Mouse (Mus musculus): ENCODE data around the gene Rbm34. TPM values are rescaled to one million over a fixed set of nuclear protein-coding genes. Genes with fewer than 3 reads are reported as not detected.

Gene Rbm34
- 1 to 10 TPM; 2.8 to 4.1 TPM for total RNA-seq (2021)
- 0.90 and 1.2 TPM in 2 replicates for polyA plus RNA-seq (2012; rRNA removed)
- long read RNA-seq, partial matches to known transcripts: 1 of 4 reads
- long read RNA-seq, other reads (novel, unspliced or antisense): 1 of 4 reads

DNA sequence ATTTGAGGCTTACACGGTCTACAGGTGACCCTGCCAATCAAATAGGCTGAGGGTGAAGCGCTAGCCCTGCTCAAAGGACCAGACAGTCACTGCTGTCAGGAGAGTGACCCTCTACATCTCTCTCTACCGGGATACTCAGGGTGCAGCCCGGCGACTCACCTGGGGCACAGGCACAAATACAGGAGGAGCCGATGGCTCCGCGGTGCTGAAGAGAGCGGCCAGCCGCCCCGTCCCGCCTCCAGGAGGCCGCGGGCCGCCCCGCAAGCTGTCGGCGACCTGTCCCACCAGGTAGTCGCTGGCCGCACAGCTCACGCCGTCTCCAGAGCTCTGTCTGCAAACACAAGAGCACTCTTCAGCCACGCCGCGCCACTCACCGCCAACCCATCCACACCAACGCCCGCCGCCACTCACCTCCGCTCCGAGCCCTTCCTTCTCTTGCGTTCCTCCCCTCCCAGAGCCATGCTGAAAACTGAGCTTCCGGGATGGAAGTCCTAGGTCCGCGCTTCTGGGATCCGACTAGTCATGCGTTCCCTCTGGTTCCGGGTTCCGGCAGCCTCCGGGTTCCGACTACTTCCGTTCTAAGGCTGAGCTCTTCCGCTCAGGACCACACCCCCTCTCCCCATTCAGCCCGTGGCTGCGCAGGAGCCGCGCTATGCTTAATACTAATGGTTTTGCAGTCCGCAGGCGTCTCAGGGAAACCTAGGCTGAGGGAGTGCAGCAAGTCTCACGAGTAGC, at the start of gene Rbm34:
Gene Rbm34 (minus strand): TSS at position 493 of the 735 bp plus-strand sequence.
- H3K27me3 ChIP-seq (ENCODE audit: control insufficient read depth, insufficient read depth, low read length): no peaks in the 10 kb centered on the region
- H3K79me2 ChIP-seq (replicated peaks; ENCODE audit: control insufficient read depth, insufficient read depth, low read length): no peaks in the 10 kb centered on the region
- intact Hi-C loops (cut with DNase I): loop anchor here (1.0 kb wide), 1 partner anchor 25 kb away; the partner anchor contains the start of gene Tomm20
- under 1% methylated on average over 49 of the region's 50 CpGs for WGBS
- peak within 1 kb of the TSS; percentile 87 for H3K9ac ChIP-seq (ENCODE audit: low read depth, low read length)
- TF ChIP-seq EP300 (IDR thresholded peaks at IDR 0.05; ENCODE audit: insufficient read depth, low read depth, low read length): peak; percentile 90
- no peak for TF ChIP-seq CTCF (IDR thresholded peaks at IDR 0.05)
- TF ChIP-seq POLR2A (IDR thresholded peaks at IDR 0.05; ENCODE audit: insufficient read depth, low read depth, low read length): peak; percentile 83
- no peaks in the 10 kb centered on the region for H3K36me3 ChIP-seq (ENCODE audit: control insufficient read depth, insufficient read depth, low read length)
- peak within 1 kb of the TSS; percentile 70 for H3K27ac ChIP-seq
- peak; percentile 92 to 94 for DNase-seq
- peak within 1 kb of the TSS; percentile 78 for H3K4me3 ChIP-seq
- H3K4me1 ChIP-seq (ENCODE audit: control insufficient read depth, insufficient read depth, low read length): peaks cover 2% of the 10 kb centered on the region

DNA sequence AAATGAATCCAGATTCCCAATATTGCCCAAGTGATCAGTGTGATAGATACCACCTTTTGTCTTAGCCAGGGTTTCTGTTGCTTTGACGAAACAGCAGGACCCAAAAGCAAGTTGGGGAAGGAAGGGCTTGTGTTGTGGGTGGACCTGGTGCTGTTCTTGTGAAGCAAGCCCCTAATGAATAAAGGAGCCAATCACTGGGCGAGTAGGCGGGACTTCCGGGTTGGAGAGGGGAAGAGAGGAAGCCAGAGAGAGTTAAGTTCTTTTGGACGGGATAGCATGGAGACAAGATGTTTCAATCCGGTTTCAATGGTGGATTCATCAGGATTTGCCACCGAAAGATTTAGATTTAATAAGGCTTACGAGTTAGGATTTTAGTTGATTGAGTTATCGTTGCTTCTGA, 40.8 kb upstream of the Rbm34 start:
- no peak for DNase-seq

DNA sequence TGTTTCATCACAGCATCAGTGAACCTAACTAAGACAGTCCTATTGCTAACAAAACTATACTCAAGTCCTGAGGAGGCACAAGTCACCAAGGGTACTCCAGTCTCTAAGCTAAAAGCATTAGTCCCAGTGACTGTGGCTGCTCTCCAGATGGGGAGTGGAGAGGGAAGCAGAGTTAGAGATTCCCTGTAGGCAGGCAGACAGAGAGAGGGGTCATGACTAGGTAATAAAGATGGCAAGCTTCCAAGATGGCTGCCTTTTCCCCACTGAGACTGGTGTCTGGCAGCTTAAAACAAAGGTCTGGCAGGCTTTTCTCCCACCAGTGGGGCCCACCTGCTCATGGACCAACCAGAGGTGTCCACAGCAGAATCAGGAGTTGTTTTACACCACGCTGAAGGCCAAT, 23.6 kb upstream of the Rbm34 start:
- no peaks in the 10 kb centered on the region for H3K79me2 ChIP-seq (replicated peaks; ENCODE audit: control insufficient read depth, insufficient read depth, low read length)
- no peak for DNase-seq
- TF ChIP-seq EP300 (IDR thresholded peaks at IDR 0.05; ENCODE audit: insufficient read depth, low read depth, low read length): no peak
- TF ChIP-seq POLR2A (IDR thresholded peaks at IDR 0.05; ENCODE audit: insufficient read depth, low read depth, low read length): no peak
- TF ChIP-seq CTCF (IDR thresholded peaks at IDR 0.05): no peak
- H3K36me3 ChIP-seq (ENCODE audit: control insufficient read depth, insufficient read depth, low read length): no peaks in the 10 kb centered on the region
- H3K27ac ChIP-seq: no peak overlapping the region
- H3K27me3 ChIP-seq (ENCODE audit: control insufficient read depth, insufficient read depth, low read length): no peaks in the 10 kb centered on the region
- intact Hi-C loops (cut with DNase I): no loop called here
- 89% methylated on average over 1 of the region's 1 CpGs for WGBS
- no peak overlapping the region for H3K4me3 ChIP-seq
- no peaks in the 10 kb centered on the region for H3K4me1 ChIP-seq (ENCODE audit: control insufficient read depth, insufficient read depth, low read length)
- H3K9ac ChIP-seq (ENCODE audit: low read depth, low read length): no peak overlapping the region

More for the DNA sequence above, 40.8 kb upstream of the Rbm34 start:
- H3K79me2 ChIP-seq (replicated peaks; ENCODE audit: control insufficient read depth, insufficient read depth, low read length): no peaks in the 10 kb centered on the region
- H3K36me3 ChIP-seq (ENCODE audit: control insufficient read depth, insufficient read depth, low read length): no peaks in the 10 kb centered on the region
- TF ChIP-seq POLR2A (IDR thresholded peaks at IDR 0.05; ENCODE audit: insufficient read depth, low read depth, low read length) (no peak), CTCF (IDR thresholded peaks at IDR 0.05) (no peak), EP300 (IDR thresholded peaks at IDR 0.05; ENCODE audit: insufficient read depth, low read depth, low read length) (no peak)
- 45% methylated on average over 9 of the region's 9 CpGs for WGBS
- no peaks in the 10 kb centered on the region for H3K4me1 ChIP-seq (ENCODE audit: control insufficient read depth, insufficient read depth, low read length)
- no peaks in the 10 kb centered on the region for H3K27me3 ChIP-seq (ENCODE audit: control insufficient read depth, insufficient read depth, low read length)
- H3K4me3 ChIP-seq: no peak overlapping the region
- no peak overlapping the region for H3K9ac ChIP-seq (ENCODE audit: low read depth, low read length)
- no peak overlapping the region for H3K27ac ChIP-seq
- intact Hi-C loops (cut with DNase I): no loop called here

DNA sequence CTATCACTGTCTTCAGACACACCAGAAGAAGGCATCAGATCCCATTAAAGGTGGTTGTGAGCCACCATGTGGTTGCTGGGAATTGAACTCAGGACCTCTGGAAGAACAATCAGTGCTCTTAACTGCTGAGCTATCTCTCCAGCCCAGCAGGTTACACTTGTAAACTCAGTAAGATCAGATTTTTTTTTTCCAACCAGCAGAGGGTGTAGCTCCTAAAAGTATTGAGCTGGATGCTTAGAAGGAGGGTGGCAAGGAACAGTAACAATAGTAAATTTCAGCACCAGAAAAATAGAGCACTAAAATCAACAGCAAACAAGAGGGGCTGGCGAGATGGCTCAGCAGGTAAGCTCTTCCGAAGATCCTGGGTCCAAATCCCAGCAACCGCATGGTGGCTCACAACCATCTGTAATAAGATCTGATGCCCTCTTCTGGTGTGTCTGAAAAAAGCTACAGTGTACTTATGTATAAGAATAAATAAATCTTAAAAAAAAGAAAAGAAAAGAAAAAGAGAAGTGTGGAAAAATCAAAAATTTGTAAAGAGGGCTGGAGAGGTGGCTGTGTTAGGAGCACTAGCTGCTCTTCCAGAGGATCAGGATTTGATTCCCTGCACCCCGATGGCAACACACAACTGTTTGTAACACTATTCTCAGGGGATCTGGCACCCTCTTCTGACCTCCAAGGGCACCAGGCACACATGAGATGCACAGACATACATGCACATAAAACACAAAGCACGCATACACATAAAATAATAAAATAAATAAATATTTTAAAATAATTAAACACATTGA, 18.7 kb upstream of the Rbm34 start:
- 79% methylated on average over 5 of the region's 5 CpGs for WGBS
- H3K36me3 ChIP-seq (ENCODE audit: control insufficient read depth, insufficient read depth, low read length): no peaks in the 10 kb centered on the region
- no peaks in the 10 kb centered on the region for H3K27me3 ChIP-seq (ENCODE audit: control insufficient read depth, insufficient read depth, low read length)
- intact Hi-C loops (cut with DNase I): loop anchor here (5.0 to 10.0 kb wide), 2 partner anchors 73 to 1395 kb away; partner anchors contain the start of gene Pard3
- H3K9ac ChIP-seq (ENCODE audit: low read depth, low read length): no peak overlapping the region
- H3K4me3 ChIP-seq: no peak overlapping the region
- TF ChIP-seq EP300 (IDR thresholded peaks at IDR 0.05; ENCODE audit: insufficient read depth, low read depth, low read length) (no peak), POLR2A (IDR thresholded peaks at IDR 0.05; ENCODE audit: insufficient read depth, low read depth, low read length) (no peak), CTCF (IDR thresholded peaks at IDR 0.05) (peak; percentile 31)
- H3K4me1 ChIP-seq (ENCODE audit: control insufficient read depth, insufficient read depth, low read length): no peaks in the 10 kb centered on the region
- no peak overlapping the region for H3K27ac ChIP-seq
- H3K79me2 ChIP-seq (replicated peaks; ENCODE audit: control insufficient read depth, insufficient read depth, low read length): no peaks in the 10 kb centered on the region
- DNase-seq: no peak

DNA sequence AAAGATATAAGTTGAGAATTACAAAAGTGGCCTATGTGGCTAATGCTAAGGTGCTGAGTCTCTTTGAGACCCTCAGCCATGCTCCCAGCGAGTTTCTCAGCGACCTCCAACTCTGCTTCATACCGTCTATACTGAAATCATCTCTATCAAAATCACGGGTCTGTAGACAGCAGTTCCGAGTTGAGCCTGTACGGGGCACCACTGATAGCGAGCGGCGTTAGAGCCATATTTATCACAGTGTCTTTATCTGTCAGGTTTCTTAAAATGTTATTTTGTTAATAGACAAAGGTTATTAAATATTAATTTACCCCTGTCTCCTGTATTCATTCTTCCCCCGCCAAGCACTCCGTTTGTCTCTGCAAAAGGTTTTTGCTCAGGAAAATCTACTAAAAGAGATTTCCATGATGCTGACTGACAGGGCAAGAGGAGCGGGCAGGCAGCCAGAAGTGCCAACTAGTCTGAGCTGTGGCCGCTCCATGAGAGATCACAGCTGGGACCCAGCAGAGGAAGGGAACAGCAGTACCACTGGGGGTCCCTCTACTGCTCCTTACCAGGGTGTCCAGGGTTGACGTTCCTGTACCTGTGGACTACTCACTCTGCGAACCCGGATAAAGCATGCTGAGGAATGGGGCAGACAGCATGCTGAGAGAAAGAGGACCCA, 17.6 kb upstream of the Rbm34 start:
- TF ChIP-seq EP300 (IDR thresholded peaks at IDR 0.05; ENCODE audit: insufficient read depth, low read depth, low read length): no peak
- TF ChIP-seq CTCF (IDR thresholded peaks at IDR 0.05): peak; percentile 52
- no peak overlapping the region for H3K27ac ChIP-seq
- H3K9ac ChIP-seq (ENCODE audit: low read depth, low read length): no peak overlapping the region
- no peaks in the 10 kb centered on the region for H3K36me3 ChIP-seq (ENCODE audit: control insufficient read depth, insufficient read depth, low read length)
- H3K4me3 ChIP-seq: no peak overlapping the region
- no peaks in the 10 kb centered on the region for H3K79me2 ChIP-seq (replicated peaks; ENCODE audit: control insufficient read depth, insufficient read depth, low read length)
- DNase-seq: no peak
- no peaks in the 10 kb centered on the region for H3K27me3 ChIP-seq (ENCODE audit: control insufficient read depth, insufficient read depth, low read length)
- intact Hi-C loops (cut with DNase I): loop anchor here (5.0 to 10.0 kb wide), 2 partner anchors 74 to 1396 kb away; partner anchors contain the start of gene Pard3
- WGBS: 48% methylated on average over 16 of the region's 16 CpGs
- no peaks in the 10 kb centered on the region for H3K4me1 ChIP-seq (ENCODE audit: control insufficient read depth, insufficient read depth, low read length)
